Mouse (Mus musculus) intestine, embryonic 15.5 days (tissue): ENCODE measurements at regions not wholly inside any gene's neighbourhood (a gene's known extent, or its start where the extent isn't known, plus 50 kb on each side); places are given as distances from the start of the nearest gene placed in this dataset.
A peak's percentile ranks its signal among the peaks of the same experiment; 100 is the strongest.

Experiments used
- ATAC-seq: fragments of 200-750 bp; cut with Nextera tagmentation; 2 replicates; pipeline ENCODE4 v1.8.0; 2017; ENCODE audit warnings: moderate TSS enrichment, moderate library complexity
- H3K27ac ChIP-seq: fragments of 300-500 bp; sonication (generic); 2 replicates; pipeline ENCODE4 v1.5.1; 2015; ENCODE audit warnings: mild to moderate bottlenecking, inconsistent platforms
- H3K27me3 ChIP-seq: fragments of 300-500 bp; sonication (generic); replicated peaks from 2 replicates; pipeline ENCODE4 v1.6.1; 2015; ENCODE audit warnings: inconsistent platforms
- H3K36me3 ChIP-seq: fragments of 300-500 bp; sonication (generic); 2 replicates; pipeline ENCODE4 v1.6.1; 2015; ENCODE audit warnings: inconsistent platforms
- H3K4me1 ChIP-seq: fragments of 300-500 bp; sonication (generic); replicated peaks from 2 replicates; pipeline ENCODE4 v1.6.1; 2015; ENCODE audit warnings: inconsistent platforms
- H3K4me2 ChIP-seq: fragments of 300-500 bp; sonication (generic); replicated peaks from 2 replicates; pipeline ENCODE4 v1.6.1; 2015; ENCODE audit warnings: mild to moderate bottlenecking, inconsistent platforms
- H3K4me3 ChIP-seq: fragments of 300-500 bp; sonication (generic); replicated peaks from 2 replicates; pipeline ENCODE4 v1.5.1; 2015; ENCODE audit warnings: inconsistent platforms
- H3K9ac ChIP-seq: fragments of 300-500 bp; sonication (generic); 2 replicates; pipeline ENCODE4 v1.6.1; 2015; ENCODE audit warnings: inconsistent platforms
- H3K9me3 ChIP-seq: fragments of 300-500 bp; sonication (generic); 2 replicates; pipeline ENCODE4 v1.6.1; 2016; ENCODE audit warnings: inconsistent platforms
- WGBS: fragments of 180-500 bp; shearing (Covaris S2); methylation state at CpG from one replicate; pipeline ENCODE4 v1.1.7; 2015; 5-methylcytosine and 5-hydroxymethylcytosine counted together

DNA sequence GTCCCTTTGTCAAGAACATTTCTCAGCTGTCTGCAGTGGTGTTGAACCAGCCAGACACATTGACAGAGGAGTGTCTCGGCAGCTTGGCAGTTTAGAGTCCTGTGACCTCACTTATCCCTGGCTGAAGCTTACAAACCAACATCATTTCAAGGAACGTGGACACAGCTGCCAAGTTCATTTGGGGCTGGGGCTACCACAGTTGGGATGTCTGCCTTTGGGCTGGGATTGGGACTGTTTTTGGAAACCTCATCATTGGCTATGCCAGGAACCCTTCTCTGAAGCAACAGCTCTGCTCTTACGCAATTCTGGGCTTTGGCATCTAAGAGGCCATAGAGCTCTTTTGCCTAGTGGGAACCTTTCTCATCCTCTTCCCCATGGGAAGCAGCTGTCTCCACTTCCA is 200.4 kb downstream of the Gm15262 start:
- Histone ChIP-seq H3K9me3 (no peaks in the 10 kb centered on the region), H3K4me1 (no peaks in the 10 kb centered on the region), H3K27me3 (0 out of 2 replicates have a peak, but pooled peaks cover 4% of the 10 kb centered on the region), H3K9ac (no peak overlapping the region), H3K27ac (no peak overlapping the region), H3K36me3 (no peaks in the 10 kb centered on the region), H3K4me3 (no peak overlapping the region), H3K4me2 (no peak overlapping the region)
- no peak for ATAC-seq
- WGBS = 58% methylated on average over 3 of the region's 3 CpGs

- H3K27me3 ChIP-seq = no peaks in the 10 kb centered on the region
- no peak overlapping the region for H3K9ac ChIP-seq
- H3K27ac ChIP-seq = no peak overlapping the region
- H3K4me3 ChIP-seq = no peak overlapping the region
- no peak for ATAC-seq
- H3K36me3 ChIP-seq = no peaks in the 10 kb centered on the region
- no peaks in the 10 kb centered on the region for H3K4me1 ChIP-seq
- H3K9me3 ChIP-seq = no peaks in the 10 kb centered on the region
- no peak overlapping the region for H3K4me2 ChIP-seq
- 68% methylated on average over 1 of the region's 1 CpGs for WGBS
These were observed 205.5 kb upstream of the Rai2 start for GRCm38 (mm10) chrX:161511341-161511740.

DNA sequence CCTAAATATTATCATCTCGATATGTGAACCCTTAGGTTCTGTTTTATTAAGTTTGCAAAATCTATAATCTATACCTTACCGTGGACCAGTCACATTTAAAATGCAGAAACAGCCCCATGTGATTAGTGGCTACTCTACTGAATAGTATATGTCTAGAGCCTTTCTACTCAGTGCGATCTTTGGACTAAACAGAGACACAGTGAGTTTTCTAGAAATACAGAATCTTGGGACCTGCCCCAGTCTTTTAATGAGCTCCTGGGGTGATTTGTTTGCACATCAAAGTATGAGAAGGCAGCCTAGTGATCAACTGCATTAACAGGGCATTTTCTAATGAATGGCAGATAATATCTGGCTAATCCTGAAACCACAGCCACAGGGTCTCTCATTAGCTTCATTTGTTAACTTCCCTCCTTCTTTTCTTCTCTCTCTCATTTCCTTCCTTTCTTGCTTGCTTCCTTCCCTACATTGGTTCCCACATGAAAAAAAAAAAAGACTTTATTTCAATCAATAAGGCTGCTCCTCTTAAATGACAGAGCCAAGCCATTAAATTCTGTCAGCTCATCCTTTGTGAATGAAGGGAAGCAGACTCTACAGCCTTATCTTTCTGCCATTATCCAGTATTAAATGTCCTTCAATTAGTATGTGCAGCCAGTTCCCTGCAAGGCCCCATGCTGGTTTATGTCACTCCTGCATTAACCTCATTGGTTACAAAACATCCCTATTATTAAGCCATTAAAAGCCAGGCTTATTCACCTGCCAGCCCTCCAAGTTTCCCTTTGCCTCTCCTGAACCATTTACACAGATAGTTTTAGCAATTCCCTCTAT is 193.2 kb upstream of the Rai2 start:
- Histone ChIP-seq H3K27ac (no peak overlapping the region), H3K36me3 (no peaks in the 10 kb centered on the region), H3K4me2 (no peak overlapping the region), H3K9ac (no peak overlapping the region), H3K4me3 (no peak overlapping the region), H3K4me1 (no peaks in the 10 kb centered on the region), H3K9me3 (no peaks in the 10 kb centered on the region), H3K27me3 (no peaks in the 10 kb centered on the region; the same call in 1 of the 2 replicates)
- 79% methylated on average over 3 of the region's 3 CpGs for WGBS
- ATAC-seq = no peak

DNA sequence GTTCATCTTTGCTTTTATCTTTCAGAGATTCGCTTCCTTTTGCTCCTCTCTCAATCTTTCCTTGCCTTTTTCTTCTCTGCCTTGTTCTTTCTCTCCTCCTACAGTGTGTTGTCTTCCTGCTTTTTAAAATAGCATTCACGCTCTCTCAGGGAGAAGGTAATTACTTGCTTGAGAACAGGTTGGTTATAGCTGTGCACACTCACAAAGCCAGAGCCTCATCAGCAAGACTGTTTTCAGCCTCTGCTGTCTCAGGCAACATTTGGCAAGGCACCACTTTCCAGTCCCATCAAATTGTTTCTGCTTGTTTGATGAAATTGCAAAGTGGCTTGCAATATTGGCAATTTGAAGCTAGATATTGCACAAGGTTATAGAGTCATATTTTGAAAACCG is 192.6 kb upstream of the Rai2 start:
- no peak overlapping the region for H3K27ac ChIP-seq
- no peak overlapping the region for H3K4me2 ChIP-seq
- H3K27me3 ChIP-seq = no peaks in the 10 kb centered on the region; the same call in 1 of the 2 replicates
- WGBS = 85% methylated on average over 3 of the region's 3 CpGs
- H3K4me3 ChIP-seq = no peak overlapping the region
- H3K9me3 ChIP-seq = no peaks in the 10 kb centered on the region
- no peaks in the 10 kb centered on the region for H3K36me3 ChIP-seq
- no peak for ATAC-seq
- no peak overlapping the region for H3K9ac ChIP-seq
- H3K4me1 ChIP-seq = no peaks in the 10 kb centered on the region

DNA sequence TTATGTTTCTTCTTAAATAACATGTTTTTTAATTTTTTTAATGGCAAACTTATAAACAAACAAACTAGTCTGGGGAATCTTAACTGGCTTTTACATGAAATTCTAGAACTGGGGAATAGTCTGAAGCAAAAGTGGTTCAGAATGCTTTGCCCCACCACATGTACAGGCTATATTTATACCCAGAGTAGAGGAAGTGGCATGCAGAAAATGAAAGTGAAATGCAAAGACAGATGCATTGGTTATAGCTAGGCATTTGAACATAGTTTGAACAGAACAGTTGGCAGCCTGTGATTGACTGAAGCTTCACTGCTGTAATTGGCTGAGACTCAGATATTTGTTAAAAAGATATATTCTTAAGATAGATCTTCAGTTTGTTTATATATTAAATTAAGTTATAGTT is 179.6 kb upstream of the Rai2 start:
- Histone ChIP-seq H3K4me1 (no peaks in the 10 kb centered on the region), H3K4me3 (no peak overlapping the region), H3K4me2 (no peak overlapping the region), H3K9me3 (no peaks in the 10 kb centered on the region), H3K27ac (no peak overlapping the region), H3K27me3 (no peaks in the 10 kb centered on the region), H3K9ac (no peak overlapping the region), H3K36me3 (no peaks in the 10 kb centered on the region)
- ATAC-seq = no peak

GRCm38 (mm10) chrX:161556896-161557295 is 160.0 kb upstream of the Rai2 start:
- no peaks in the 10 kb centered on the region for H3K4me1 ChIP-seq
- no peak for ATAC-seq
- no peak overlapping the region for H3K27ac ChIP-seq
- 49% methylated on average over 5 of the region's 5 CpGs for WGBS
- H3K27me3 ChIP-seq = no peaks in the 10 kb centered on the region
- H3K4me2 ChIP-seq = no peak overlapping the region
- H3K9ac ChIP-seq = no peak overlapping the region
- H3K4me3 ChIP-seq = no peak overlapping the region
- H3K36me3 ChIP-seq = no peaks in the 10 kb centered on the region
- no peaks in the 10 kb centered on the region for H3K9me3 ChIP-seq

DNA sequence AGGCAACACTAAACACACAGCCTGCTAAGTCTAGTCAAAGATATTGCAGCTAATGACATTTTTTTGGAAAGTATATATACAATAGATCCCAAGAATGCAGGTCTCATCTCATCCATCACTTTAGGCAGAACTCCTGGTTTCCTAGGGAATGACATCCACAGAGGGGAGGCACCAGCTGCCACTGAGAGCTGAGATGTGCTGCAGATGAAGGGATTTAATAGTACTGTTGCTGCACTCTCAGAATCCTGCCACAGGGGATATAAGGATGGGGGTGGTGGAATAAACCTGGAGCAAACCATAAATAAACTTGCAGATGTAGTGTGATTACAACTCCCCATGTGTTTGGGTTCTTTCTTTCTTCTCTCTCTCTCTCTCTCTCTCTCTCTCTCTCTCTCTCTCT is 158.4 kb upstream of the Rai2 start:
- no peak overlapping the region for H3K9ac ChIP-seq
- ATAC-seq = no peak
- H3K4me3 ChIP-seq = no peak overlapping the region
- no peaks in the 10 kb centered on the region for H3K4me1 ChIP-seq
- no peaks in the 10 kb centered on the region for H3K36me3 ChIP-seq
- H3K27ac ChIP-seq = no peak overlapping the region
- H3K9me3 ChIP-seq = no peaks in the 10 kb centered on the region
- no peaks in the 10 kb centered on the region for H3K27me3 ChIP-seq
- H3K4me2 ChIP-seq = no peak overlapping the region

GRCm38 (mm10) chrX:161566435-161566834 is 150.4 kb upstream of the Rai2 start:
- H3K4me2 ChIP-seq = no peak overlapping the region
- no peaks in the 10 kb centered on the region for H3K36me3 ChIP-seq
- no peaks in the 10 kb centered on the region for H3K9me3 ChIP-seq
- no peaks in the 10 kb centered on the region; the same call in 1 of the 2 replicates for H3K27me3 ChIP-seq
- H3K9ac ChIP-seq = no peak overlapping the region
- no peak overlapping the region for H3K27ac ChIP-seq
- H3K4me3 ChIP-seq = no peak overlapping the region
- no peak for ATAC-seq
- no peaks in the 10 kb centered on the region for H3K4me1 ChIP-seq
- 74% methylated on average over 4 of the region's 4 CpGs for WGBS

DNA sequence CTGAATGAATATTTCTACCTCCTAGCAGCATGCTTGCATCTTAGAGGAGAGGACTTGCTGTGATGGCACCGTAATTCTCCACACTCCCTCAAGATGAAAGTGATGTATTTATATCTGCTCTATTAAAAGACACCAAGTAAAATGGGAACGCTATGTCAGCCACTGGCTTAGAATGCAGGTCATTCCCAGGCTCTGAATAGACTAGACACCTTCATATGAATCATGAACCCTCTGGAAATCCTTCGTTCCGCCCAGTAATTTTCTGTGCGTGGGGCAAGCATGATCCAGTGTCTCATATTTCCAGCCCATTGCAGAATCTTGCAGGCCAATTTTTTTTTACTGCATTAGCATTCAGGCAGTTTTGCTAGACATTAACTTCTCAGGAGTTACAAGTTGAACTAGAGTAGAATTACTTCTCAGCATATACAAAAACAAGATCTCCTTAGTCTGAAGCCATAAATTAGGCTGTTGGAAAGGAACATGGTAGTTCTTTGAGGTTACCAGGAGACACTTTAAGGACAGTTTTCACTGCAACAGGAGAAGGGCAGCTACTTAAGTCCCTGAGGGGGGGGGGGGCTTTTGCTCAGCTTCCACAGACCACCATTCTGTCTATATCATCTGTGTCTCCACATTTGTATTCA is 134.7 kb upstream of the Rai2 start:
- ATAC-seq = no peak
- WGBS = 84% methylated on average over 5 of the region's 5 CpGs
- no peak overlapping the region for H3K4me2 ChIP-seq
- no peaks in the 10 kb centered on the region for H3K9me3 ChIP-seq
- H3K27ac ChIP-seq = no peak overlapping the region
- H3K36me3 ChIP-seq = no peaks in the 10 kb centered on the region
- H3K27me3 ChIP-seq = no peaks in the 10 kb centered on the region; the same call in 1 of the 2 replicates
- H3K4me1 ChIP-seq = no peaks in the 10 kb centered on the region
- no peak overlapping the region for H3K9ac ChIP-seq
- H3K4me3 ChIP-seq = no peak overlapping the region

DNA sequence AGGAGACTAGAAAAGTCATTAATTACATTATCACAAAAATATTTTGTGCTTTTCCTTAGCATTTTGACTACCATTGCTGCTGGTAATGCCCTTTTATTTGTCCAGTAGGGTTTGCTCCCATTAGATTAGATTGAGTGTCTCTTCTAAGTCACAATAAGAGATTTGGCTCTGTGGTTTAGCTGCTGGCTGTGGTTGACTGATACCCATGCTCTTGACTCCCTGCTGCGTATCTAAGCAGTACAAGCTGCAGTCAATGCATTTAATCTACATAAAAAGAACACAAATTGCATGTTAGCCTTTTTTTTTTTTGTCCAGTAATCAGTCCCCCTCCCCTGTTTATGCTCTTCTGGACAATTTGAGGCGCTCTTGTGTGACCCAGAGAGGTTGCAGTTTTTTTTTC is 133.0 kb upstream of the Rai2 start:
- Histone ChIP-seq H3K9me3 (no peaks in the 10 kb centered on the region), H3K27me3 (no peaks in the 10 kb centered on the region), H3K4me3 (no peak overlapping the region), H3K36me3 (no peaks in the 10 kb centered on the region), H3K4me2 (no peak overlapping the region), H3K27ac (no peak overlapping the region), H3K9ac (no peak overlapping the region), H3K4me1 (no peaks in the 10 kb centered on the region)
- no peak for ATAC-seq
- 72% methylated on average over 2 of the region's 2 CpGs for WGBS

GRCm38 (mm10) chrX:161633869-161634268 is 83.0 kb upstream of the Rai2 start:
- Histone ChIP-seq H3K4me2 (no peak overlapping the region), H3K4me1 (no peaks in the 10 kb centered on the region), H3K4me3 (no peak overlapping the region), H3K36me3 (no peaks in the 10 kb centered on the region), H3K27me3 (no peaks in the 10 kb centered on the region), H3K9me3 (no peaks in the 10 kb centered on the region), H3K27ac (no peak overlapping the region), H3K9ac (no peak overlapping the region)
- 86% methylated on average over 5 of the region's 5 CpGs for WGBS
- no peak for ATAC-seq

DNA sequence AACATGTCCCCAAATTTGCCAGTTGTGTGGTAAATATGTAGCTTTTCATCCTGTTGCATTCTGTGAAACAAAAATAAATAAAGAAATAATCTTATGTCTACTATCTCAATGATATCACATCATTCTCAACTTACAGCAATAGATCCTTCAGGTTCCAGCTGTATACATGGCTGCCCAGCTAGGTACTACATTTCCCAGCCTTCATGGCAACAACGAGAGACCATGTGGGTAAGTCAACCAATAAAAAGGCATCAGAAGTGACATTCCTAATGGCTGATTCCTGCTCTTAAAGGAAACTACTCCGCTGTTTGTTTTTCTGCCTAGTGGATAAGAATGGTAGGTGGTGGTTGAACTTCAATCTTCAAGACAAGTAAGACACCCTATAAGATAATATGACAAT is 82.5 kb upstream of the Rai2 start:
- no peaks in the 10 kb centered on the region for H3K36me3 ChIP-seq
- H3K9ac ChIP-seq = no peak overlapping the region
- WGBS = 60% methylated on average over 2 of the region's 2 CpGs
- no peak overlapping the region for H3K4me3 ChIP-seq
- no peaks in the 10 kb centered on the region for H3K4me1 ChIP-seq
- no peak for ATAC-seq
- no peak overlapping the region for H3K4me2 ChIP-seq
- no peaks in the 10 kb centered on the region for H3K27me3 ChIP-seq
- no peak overlapping the region for H3K27ac ChIP-seq
- no peaks in the 10 kb centered on the region for H3K9me3 ChIP-seq

DNA sequence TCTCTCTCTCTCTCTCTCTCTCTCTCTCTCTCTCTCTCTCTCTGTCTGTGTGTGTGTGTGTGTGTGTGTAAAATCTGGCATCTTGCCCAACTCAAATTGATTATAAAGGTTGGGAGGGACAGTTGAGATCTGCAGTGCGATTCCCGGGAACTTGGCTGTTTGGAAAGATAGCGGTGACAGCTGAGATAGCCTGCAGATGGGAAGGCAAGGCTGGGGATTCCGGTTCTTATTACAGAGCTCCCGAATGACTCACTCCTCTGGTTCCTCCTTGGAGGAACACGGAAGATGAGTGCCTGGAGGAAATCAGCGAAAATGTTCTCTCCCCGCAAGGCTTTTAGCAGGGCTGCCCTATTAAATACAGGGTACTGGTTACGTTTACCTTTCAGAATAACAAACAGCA is 81.2 kb upstream of the Rai2 start:
- Histone ChIP-seq H3K9me3 (no peaks in the 10 kb centered on the region), H3K9ac (no peak overlapping the region), H3K4me2 (no peak overlapping the region), H3K4me1 (no peaks in the 10 kb centered on the region), H3K4me3 (no peak overlapping the region), H3K27ac (no peak overlapping the region), H3K27me3 (no peaks in the 10 kb centered on the region), H3K36me3 (no peaks in the 10 kb centered on the region)
- 36% methylated on average over 9 of the region's 9 CpGs for WGBS
- peak; percentile 63 for ATAC-seq
